30 mouse cellular contexts compared by ENCODE assay signal in the genomic region with DNA sequence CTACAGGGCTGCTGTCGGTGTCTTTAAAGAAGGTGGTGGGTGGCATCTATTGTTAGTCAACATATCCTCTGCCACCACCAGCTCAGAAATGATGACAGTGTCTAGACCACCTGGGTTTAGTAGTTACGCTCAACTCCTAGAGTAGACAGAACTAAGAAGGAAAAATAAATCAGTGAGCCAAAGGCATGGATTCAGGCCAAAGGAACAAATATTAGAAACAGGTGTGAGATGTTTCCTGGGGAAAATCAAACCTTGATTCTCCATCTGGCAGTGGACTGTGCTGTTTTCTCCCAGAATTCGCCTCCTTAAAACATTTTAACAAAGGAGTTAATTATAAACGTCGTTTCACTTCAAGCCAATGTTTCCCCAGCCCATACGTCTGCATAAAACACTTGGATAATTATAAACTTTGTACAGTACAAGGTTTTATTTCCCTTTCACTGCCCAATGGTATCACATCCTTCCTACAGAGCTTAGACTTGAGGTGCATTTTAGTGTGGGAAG. TPM values are rescaled to one million over a fixed set of nuclear protein-coding genes. Genes with fewer than 3 reads are reported as not detected.
A peak's percentile ranks its signal among the peaks of the same experiment; 100 is the strongest.
DNase-seq lines count a peak whose midpoint lies in the region; ATAC-seq lines count a peak whose summit lies in the region.
"Had no signal": no experiment of that assay in that cellular context is flagged by ENCODE, and none has a peak within 500 bp of the region (broad histone marks: within the 10 kb centered on the region; RNA-seq: fewer than 3 reads in every experiment).

No protein-coding gene starts in this region.

- peaks cover 17% of the 10 kb centered on the region; the same call in 1 of the 2 replicates for H3K4me1 ChIP-seq in embryonic facial prominence, embryonic 14.5 days (ENCODE audit: control insufficient read depth, insufficient read depth, low read length)
- H3K4me1 ChIP-seq in limb, embryonic 13.5 days: peaks cover 16% of the 10 kb centered on the region
- peaks cover 4% of the 10 kb centered on the region; the same call in 1 of the 2 replicates for H3K4me1 ChIP-seq in midbrain, embryonic 14.5 days (ENCODE audit: control insufficient read depth, insufficient read depth, low read length)
- H3K4me1 ChIP-seq: hindbrain, embryonic 15.5 days had no signal

- DNase-seq in kidney, adult 9 months: peak; percentile 61
- no peak for DNase-seq in kidney, adult 11 months
- peak; percentile 24 for DNase-seq in brain, adult 2 months (ENCODE audit: low read depth, low spot score)
- DNase-seq in embryonic facial prominence, embryonic 14.5 days (ENCODE audit: low spot score): peak; percentile 50
- no peak for DNase-seq in heart, adult 8-10 months (ENCODE audit: low spot score)
- no peak for DNase-seq in midbrain, embryonic 14.5 days
- DNase-seq: adrenal gland, postnatal 14 days; cerebellum, adult 18-20 months; cerebellum, postnatal 10 days; forebrain, postnatal 0 days; gastrocnemius, postnatal 10 days; heart, postnatal 14 days; lung, adult 2 months; lung, postnatal 10 days; thymus, adult 2 months; thymus, postnatal 4 days had no signal

- no peak overlapping the region for H3K4me3 ChIP-seq in embryonic facial prominence, embryonic 14.5 days (ENCODE audit: low read depth, low read length)
- H3K4me3 ChIP-seq in limb, embryonic 13.5 days: no peak overlapping the region
- no peak overlapping the region for H3K4me3 ChIP-seq in midbrain, embryonic 14.5 days (replicated peaks; ENCODE audit: low read depth, low read length)
- H3K4me3 ChIP-seq: embryonic facial prominence, embryonic 12.5 days; erythroblast, embryonic 14.5 days; hindbrain, embryonic 10.5 days; hindbrain, embryonic 15.5 days; intestine, embryonic 15.5 days; limb, embryonic 15.5 days; midbrain, embryonic 13.5 days had no signal

- no peak overlapping the region for H3K4me2 ChIP-seq in embryonic facial prominence, embryonic 14.5 days (ENCODE audit: low read depth, low read length)
- peak overlapping the region; percentile 27 for H3K4me2 ChIP-seq in limb, embryonic 13.5 days (replicated peaks)
- no peak overlapping the region for H3K4me2 ChIP-seq in midbrain, embryonic 14.5 days (ENCODE audit: low read length)
- H3K4me2 ChIP-seq: embryonic facial prominence, embryonic 12.5 days; hindbrain, embryonic 15.5 days; intestine, embryonic 15.5 days; limb, embryonic 15.5 days; midbrain, embryonic 13.5 days had no signal

- 24% methylated on average over 6 of the region's 6 CpGs for WGBS in embryonic facial prominence, embryonic 14.5 days
- 13% methylated on average over 6 of the region's 6 CpGs for WGBS in limb, embryonic 13.5 days
- WGBS in midbrain, embryonic 14.5 days: 76% methylated on average over 6 of the region's 6 CpGs

- no peaks in the 10 kb centered on the region for H3K27me3 ChIP-seq in embryonic facial prominence, embryonic 14.5 days (replicated peaks; ENCODE audit: control insufficient read depth, insufficient read depth, low read length)
- H3K27me3 ChIP-seq in limb, embryonic 13.5 days: no peaks in the 10 kb centered on the region
- H3K27me3 ChIP-seq in midbrain, embryonic 14.5 days (ENCODE audit: control insufficient read depth, insufficient read depth, low read length): no peaks in the 10 kb centered on the region
- H3K27me3 ChIP-seq: embryonic facial prominence, embryonic 12.5 days; hindbrain, embryonic 15.5 days; intestine, embryonic 15.5 days; limb, embryonic 15.5 days; midbrain, embryonic 13.5 days had no signal

- no peak overlapping the region for H3K9ac ChIP-seq in embryonic facial prominence, embryonic 14.5 days (ENCODE audit: low read depth, low read length)
- no peak overlapping the region for H3K9ac ChIP-seq in limb, embryonic 13.5 days
- H3K9ac ChIP-seq in midbrain, embryonic 14.5 days (replicated peaks; ENCODE audit: low read length): no peak overlapping the region
- H3K9ac ChIP-seq: embryonic facial prominence, embryonic 12.5 days; forebrain, postnatal 0 days; hindbrain, embryonic 15.5 days; intestine, embryonic 15.5 days; limb, embryonic 15.5 days; liver, embryonic 14.5 days; midbrain, embryonic 13.5 days had no signal

- H3K9me3 ChIP-seq in embryonic facial prominence, embryonic 14.5 days (ENCODE audit: control insufficient read depth, low read length): no peaks in the 10 kb centered on the region
- no peaks in the 10 kb centered on the region for H3K9me3 ChIP-seq in limb, embryonic 13.5 days
- no peaks in the 10 kb centered on the region for H3K9me3 ChIP-seq in midbrain, embryonic 14.5 days (ENCODE audit: control insufficient read depth, low read length)
- H3K9me3 ChIP-seq: embryonic facial prominence, embryonic 12.5 days; hindbrain, embryonic 10.5 days; hindbrain, embryonic 15.5 days; intestine, embryonic 15.5 days; limb, embryonic 15.5 days; midbrain, embryonic 13.5 days had no signal

- H3K36me3 ChIP-seq in embryonic facial prominence, embryonic 14.5 days (ENCODE audit: control insufficient read depth, insufficient read depth, low read length): no peaks in the 10 kb centered on the region
- H3K36me3 ChIP-seq in limb, embryonic 13.5 days: no peaks in the 10 kb centered on the region
- H3K36me3 ChIP-seq in midbrain, embryonic 14.5 days (ENCODE audit: control insufficient read depth, insufficient read depth, low read length): no peaks in the 10 kb centered on the region
- H3K36me3 ChIP-seq: embryonic facial prominence, embryonic 12.5 days; hindbrain, embryonic 10.5 days; hindbrain, embryonic 15.5 days; intestine, embryonic 15.5 days; limb, embryonic 15.5 days; midbrain, embryonic 13.5 days had no signal

- H3K27ac ChIP-seq in embryonic facial prominence, embryonic 14.5 days (replicated peaks; ENCODE audit: low read depth, low read length): 0 out of 2 replicates have a peak overlapping the region, but pooled peaks have one; percentile 6
- no peak overlapping the region for H3K27ac ChIP-seq in limb, embryonic 13.5 days
- H3K27ac ChIP-seq in midbrain, embryonic 14.5 days (replicated peaks; ENCODE audit: low read depth, low read length): no peak overlapping the region
- H3K27ac ChIP-seq: embryonic facial prominence, embryonic 12.5 days; hindbrain, embryonic 10.5 days; hindbrain, embryonic 15.5 days; intestine, embryonic 15.5 days; limb, embryonic 15.5 days; liver, embryonic 14.5 days; macrophage; midbrain, embryonic 13.5 days had no signal

- no peak for ATAC-seq in embryonic facial prominence, embryonic 14.5 days (ENCODE audit: low read depth)
- ATAC-seq in limb, embryonic 13.5 days (ENCODE audit: low FRiP score, low read depth): peak; percentile 57
- no peak for ATAC-seq in midbrain, embryonic 14.5 days (ENCODE audit: low FRiP score, low TSS enrichment)
- ATAC-seq: CD4-positive, CD25-positive, alpha-beta regulatory T cell, adult 4 months; forebrain, postnatal 0 days; intestine, embryonic 15.5 days; midbrain, embryonic 13.5 days had no signal

RNA-seq across cellular contexts. Expression of a gene that starts 48.9 kb away (rescaled TPM):
- 9.3 and 10.6 TPM in 2 replicates for polyA plus RNA-seq in embryonic facial prominence, embryonic 14.5 days (2014; fragmentation: Nextera tagmentation; extraction: Ambion mirVana)
- polyA plus RNA-seq in limb, embryonic 13.5 days (2015; fragmentation: Nextera tagmentation; extraction: Ambion mirVana): 5.7 and 6.8 TPM in 2 replicates
- total RNA-seq in heart, adult 8-10 months (2022): 1 to 10 TPM; 1.1 to 4.9 (median 3.5) TPM
- polyA plus RNA-seq in midbrain, embryonic 14.5 days (2014; fragmentation: Nextera tagmentation; extraction: Ambion mirVana): 1.1 TPM in 2 replicates
- total RNA-seq: common myeloid progenitor, adult 5-6 weeks; megakaryocyte-erythroid progenitor cell, adult 5-6 weeks; monocyte, adult 5-6 weeks had no signal
- polyA plus RNA-seq: CD4-positive, CD25-positive, alpha-beta regulatory T cell, adult 4 months; macrophage had no signal

Comparison
In these comparisons a context has a peak if more than half of its experiments do, and no peak if none do; other contexts are left out.
1. DNase-seq: peak in kidney, adult 9 months (single experiment), brain, adult 2 months (single experiment) and embryonic facial prominence, embryonic 14.5 days (single experiment); none in kidney, adult 11 months (single experiment), heart, adult 8-10 months (single experiment) and midbrain, embryonic 14.5 days (single experiment).